Mouse (Mus musculus): ENCODE measurements around the gene Pnpo.
A peak's percentile ranks its signal among the peaks of the same experiment; 100 is the strongest.

The Pnpo gene

GRCm38 (mm10) chr11:96906431-96907161, 37.2 kb downstream of the Pnpo start:
- DNase-seq (ENCODE audit: extremely low spot score): peak; percentile 66

- DNase-seq (ENCODE audit: extremely low spot score): peak; percentile 84
These were observed 40.8 kb downstream of the Pnpo start for GRCm38 (mm10) chr11:96902639-96903635.

GRCm38 (mm10) chr11:96901332-96901731, 42.5 kb downstream of the Pnpo start:
- DNase-seq (ENCODE audit: extremely low spot score): no peak

- DNase-seq (ENCODE audit: extremely low spot score): peak; percentile 97
These were observed 44.1 kb downstream of the Pnpo start for GRCm38 (mm10) chr11:96899449-96900306.

- DNase-seq (ENCODE audit: extremely low spot score): no peak
These were observed 47.9 kb downstream of the Pnpo start for GRCm38 (mm10) chr11:96895886-96896285.

GRCm38 (mm10) chr11:96893203-96893842, 50.5 kb downstream of the Pnpo start:
- peak; percentile 25 for DNase-seq (ENCODE audit: extremely low spot score)

GRCm38 (mm10) chr11:96891784-96892527, 51.8 kb downstream of the Pnpo start:
- DNase-seq (ENCODE audit: extremely low spot score): peak; percentile 85

Measured in embryo, embryonic 9.5 days (tissue).